Mouse (Mus musculus): ENCODE data around the gene Rapgef6.

The Rapgef6 gene

GRCm38 (mm10) chr11:54522529-54523430 lies at the start of gene Rapgef6:
Gene Rapgef6, plus strand, starts transcription at chr11:54522847.
- peak; percentile 99 for DNase-seq

- DNase-seq = peak; percentile 26
Observed at GRCm38 (mm10) chr11:54478414-54478813, 44.2 kb upstream of the Rapgef6 start.

DNA sequence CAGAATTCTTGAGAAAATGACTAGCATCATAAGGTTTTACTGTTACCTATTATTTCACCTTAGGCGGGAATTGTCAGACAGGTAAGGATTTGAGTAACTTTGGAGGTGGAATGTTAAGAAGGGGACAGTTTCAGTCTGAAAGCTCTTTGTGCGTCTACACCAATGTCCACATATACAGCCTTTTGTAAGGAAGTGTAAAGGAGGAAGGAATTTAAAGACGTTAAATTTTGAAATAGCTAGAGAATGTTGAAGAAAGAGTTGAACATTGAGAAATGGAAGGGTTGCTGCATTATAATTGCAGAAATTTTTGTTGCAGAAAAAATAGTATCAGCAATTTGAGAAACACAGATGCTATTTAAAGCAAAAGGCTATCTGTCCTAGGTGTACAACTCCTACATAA lies 36.6 kb upstream of the Rapgef6 start:
- no peak for DNase-seq

DNA sequence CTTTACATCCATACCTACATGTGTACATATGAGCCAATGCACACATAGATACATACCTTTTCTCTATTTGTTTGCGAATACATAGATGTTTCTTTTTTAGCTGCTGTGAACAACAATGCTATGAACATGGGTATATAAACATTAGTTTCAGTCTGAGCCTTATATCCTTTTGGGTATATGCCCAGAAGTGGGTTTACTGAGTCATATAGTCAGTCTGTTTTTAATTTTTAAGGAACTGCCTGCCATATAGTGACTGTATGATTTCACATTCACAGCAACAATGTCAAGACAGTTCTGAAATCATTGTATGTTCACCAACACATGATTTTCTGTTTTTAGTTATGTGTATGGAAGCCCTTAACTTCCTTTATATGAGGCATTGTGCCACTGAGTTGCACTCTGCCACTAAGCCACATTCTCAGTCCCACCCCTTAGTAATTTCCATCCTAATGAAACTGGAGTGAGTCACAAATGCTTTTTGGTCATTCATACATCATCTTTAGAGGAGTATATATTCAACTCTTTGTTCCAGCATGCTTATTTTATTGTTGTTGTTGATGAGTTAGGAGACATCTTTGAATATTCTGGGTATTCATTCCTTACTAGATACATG lies 30.6 kb upstream of the Rapgef6 start:
- no peak for DNase-seq

DNA sequence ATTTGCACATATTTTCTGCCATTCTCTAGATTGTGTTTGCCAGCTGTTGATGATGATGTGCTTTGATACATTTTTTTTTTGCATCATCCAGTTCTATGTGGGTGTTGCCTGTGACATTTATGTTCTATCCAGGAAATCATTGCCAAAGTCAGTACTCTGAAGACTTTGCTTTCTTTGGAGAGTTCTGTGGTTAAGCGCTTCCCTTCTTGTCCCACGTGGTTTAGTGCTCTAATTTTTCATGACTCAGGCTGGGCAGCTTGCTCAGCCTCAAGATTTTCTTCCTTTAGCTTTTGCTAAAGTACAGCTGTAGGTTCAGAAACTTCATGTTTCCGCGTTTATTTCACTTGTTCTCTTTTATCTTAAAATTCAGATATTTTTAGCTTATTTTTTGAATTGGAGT lies 30.1 kb upstream of the Rapgef6 start:
- no peak for DNase-seq

DNA sequence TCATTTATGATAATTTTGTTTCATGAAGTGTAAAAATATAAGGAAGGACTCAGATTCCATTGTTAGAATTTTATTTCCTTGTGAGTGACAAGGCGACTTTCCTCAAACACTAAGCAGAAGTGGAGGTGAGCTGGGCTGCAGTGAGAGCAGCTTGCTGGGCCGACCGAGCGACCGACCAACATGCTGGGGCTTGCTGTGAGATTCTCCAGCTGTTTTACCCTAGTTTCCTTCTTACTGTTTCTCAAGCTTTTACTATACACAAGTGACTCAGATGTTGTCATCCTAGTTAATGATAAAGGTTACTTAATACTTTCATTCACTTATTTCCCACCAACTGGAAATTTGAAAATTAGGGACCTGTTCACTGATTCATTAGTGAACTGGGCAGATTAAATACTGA lies 22.8 kb upstream of the Rapgef6 start:
- no peak for DNase-seq

DNA sequence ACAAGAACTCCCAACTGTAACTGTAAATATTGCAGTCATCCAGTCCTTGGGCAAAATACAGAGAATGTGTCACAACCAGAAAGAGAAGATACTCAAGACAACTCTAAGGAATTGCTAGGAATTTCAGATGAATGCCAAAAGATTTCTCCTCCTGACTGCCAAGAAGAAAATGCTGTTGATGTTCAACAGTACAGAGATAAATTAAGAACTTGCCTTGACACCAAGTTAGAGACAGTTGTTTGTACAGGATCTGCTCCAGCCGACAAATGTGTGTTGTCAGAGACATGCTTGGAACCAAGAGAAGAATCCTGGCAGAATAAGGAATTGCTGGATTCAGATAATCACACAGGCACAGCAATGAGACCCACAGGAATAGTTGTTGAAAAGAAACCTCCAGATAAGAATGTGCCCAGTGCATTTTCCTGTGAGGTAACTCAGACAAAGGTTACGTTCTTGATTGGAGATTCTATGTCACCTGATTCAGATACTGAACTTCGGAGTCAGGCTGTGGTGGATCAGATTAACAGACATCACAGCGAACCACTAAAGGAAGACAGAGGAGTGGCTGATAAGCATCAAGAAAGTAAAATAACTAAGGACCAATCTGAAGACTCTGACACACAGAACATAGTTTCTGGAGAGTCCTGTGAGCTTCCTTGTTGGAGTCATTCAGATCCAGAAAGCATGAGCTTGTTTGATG lies 20.0 kb upstream of the Rapgef6 start:
- DNase-seq = no peak

DNA sequence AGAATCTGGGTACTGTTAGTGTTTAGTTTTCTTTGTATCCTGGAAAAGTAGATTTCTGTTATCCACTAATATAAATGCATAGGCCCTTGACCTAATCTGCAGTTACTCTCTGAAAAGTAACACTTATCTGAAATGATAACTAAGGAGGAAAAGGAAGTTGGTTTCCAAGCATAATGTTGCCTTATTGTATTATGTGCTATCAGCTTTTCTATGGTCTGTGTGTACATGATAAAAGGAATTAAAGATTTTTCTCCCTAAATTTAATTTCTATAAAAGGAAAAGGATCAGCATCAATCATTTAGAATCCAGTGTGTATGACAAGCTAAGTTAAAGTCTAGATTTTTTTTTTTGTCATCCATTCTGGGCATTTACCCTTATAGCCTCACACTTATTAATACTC lies 9.1 kb upstream of the Rapgef6 start:
- no peak for DNase-seq

- no peak for DNase-seq
Observed at GRCm38 (mm10) chr11:54521927-54522528, 619 bp upstream of the Rapgef6 start.

DNA sequence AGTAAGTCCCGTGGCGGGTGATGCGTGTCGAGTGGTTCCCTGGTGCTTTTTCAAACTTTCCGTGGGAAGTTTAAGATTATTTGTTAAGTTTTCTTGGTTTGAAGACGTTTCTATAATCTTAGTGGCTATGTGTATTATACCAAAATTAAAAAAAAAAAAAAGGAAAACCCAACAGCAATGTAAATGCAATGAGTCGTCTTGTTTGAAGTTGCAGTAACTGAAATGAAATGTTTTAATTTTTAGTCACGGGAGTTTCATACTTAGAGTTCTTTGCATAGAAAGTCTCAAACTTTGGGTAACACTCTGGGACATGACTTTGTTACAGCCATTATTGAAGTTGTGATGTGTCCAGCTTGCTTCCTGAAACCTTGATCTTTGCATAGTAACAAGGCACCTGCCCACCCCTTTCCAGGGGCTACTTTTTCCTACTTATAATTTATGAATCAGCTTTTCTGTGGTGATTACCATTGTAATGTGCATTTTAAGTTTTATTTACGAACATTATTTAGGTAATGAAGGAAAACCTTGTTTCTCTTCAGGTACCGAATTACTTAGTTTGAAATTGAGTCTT lies 869 bp downstream of the Rapgef6 start:
- no peak for DNase-seq

DNA sequence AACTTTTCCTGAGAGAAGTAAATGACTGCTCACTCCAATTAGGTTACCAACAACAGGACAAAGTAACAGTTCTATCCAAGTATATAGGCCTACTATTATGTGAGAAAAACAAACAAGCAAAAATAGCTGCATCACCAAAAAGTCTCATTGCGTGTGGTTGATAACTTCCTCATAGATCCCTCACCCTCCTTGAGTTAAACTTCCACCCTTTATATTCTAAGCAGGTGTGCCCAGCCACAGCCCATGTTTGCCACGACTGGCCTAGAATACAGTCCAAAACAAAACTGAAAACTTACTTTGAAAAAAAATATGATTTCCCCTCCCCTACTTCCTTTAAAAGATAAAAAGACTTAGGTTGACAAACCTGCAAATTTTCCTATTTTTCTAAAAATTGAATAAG lies 5.4 kb downstream of the Rapgef6 start:
- DNase-seq = no peak

- no peak for DNase-seq
Observed at GRCm38 (mm10) chr11:54530391-54530790, 7.7 kb downstream of the Rapgef6 start.

DNA sequence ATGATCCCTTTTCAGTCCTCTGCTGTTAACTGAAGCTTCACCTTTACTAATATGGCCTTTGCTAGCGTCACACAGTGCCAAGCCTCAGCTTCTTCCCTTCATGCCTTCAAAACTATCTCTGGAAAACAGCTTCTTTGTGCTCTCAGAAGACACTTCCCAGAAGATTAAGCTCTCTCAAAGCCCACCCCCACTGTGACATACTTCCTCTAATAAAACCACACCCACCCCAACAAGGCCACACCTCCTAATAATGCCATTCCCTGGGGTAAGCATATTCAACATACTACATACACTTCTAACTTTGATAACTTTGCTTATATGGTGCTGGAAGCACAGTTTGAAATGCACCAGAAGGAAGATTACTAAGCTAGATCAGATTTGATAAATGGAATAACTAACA lies 8.3 kb downstream of the Rapgef6 start:
- no peak for DNase-seq

DNA sequence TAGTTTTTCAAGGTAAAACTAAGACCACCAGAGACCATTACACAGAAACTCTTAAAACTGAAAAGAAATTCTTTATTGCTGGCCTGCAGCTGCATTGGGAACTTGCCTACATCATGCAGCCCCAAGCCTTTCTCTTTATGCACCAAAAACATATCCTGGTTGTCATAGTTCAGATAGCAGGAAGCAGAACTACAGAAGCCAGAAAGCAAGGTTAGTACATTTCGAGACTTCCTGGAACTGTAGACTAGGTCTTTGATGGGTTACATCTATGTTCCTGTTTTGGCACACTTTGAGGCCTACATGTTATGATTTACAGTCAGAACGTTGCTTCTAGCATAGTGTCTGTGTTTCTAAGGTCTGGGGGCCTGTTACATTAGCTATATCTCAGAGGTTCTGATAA lies 11.2 kb downstream of the Rapgef6 start:
- DNase-seq = no peak

GRCm38 (mm10) chr11:54534871-54535270 lies 12.2 kb downstream of the Rapgef6 start:
- DNase-seq = peak; percentile 79

GRCm38 (mm10) chr11:54539031-54539430 lies 16.4 kb downstream of the Rapgef6 start:
- DNase-seq = no peak

GRCm38 (mm10) chr11:54539486-54539885 lies 16.8 kb downstream of the Rapgef6 start:
- DNase-seq = no peak

- DNase-seq = no peak
Observed at GRCm38 (mm10) chr11:54540328-54540727, 17.7 kb downstream of the Rapgef6 start.

GRCm38 (mm10) chr11:54542414-54542813 lies 19.8 kb downstream of the Rapgef6 start:
- DNase-seq = no peak

GRCm38 (mm10) chr11:54554970-54555369 lies 32.3 kb downstream of the Rapgef6 start:
- no peak for DNase-seq

- DNase-seq = peak; percentile 7
Observed at GRCm38 (mm10) chr11:54562761-54563160, 40.1 kb downstream of the Rapgef6 start.

DNA sequence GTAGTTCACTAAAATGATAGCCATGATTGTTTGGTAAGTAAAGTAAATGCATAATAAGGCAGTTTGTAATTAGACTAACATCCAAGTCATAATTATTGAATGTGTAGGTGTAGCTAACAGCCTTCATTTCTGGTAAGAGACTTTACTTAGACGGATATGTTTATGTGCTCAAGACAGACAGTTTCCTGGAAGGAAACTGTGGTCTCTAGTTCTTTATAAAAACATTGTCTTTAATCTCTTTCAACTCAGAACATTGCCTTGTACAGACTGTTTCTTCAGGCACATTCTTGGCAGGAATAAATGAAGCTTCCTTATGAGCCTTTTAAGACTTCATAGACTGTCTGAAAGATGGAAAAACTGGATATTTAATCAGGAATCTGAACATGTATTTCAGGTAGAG lies 45.3 kb downstream of the Rapgef6 start:
- no peak for DNase-seq

DNA sequence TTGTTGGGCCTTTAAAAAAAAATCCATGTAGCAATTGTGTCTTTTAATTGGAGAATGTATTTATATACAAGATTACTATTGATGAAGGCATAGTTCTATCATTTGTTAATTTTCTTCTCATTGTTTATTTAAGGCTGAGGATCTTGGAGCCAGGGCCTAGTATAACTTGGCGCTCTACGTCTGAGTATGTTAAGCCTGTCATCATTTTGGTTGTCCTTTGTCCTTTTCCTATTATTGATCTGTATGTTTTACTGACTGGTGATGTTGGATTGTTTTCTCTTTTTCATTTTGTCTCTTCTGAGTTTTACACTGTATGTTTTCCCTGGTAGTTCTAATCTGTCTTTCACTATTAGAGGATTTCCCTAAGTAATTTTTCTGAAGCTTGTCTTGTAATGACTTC lies 52.1 kb downstream of the Rapgef6 start:
- DNase-seq = no peak
